ENCODE assay signal across 9 mouse cellular contexts in the genomic region with DNA sequence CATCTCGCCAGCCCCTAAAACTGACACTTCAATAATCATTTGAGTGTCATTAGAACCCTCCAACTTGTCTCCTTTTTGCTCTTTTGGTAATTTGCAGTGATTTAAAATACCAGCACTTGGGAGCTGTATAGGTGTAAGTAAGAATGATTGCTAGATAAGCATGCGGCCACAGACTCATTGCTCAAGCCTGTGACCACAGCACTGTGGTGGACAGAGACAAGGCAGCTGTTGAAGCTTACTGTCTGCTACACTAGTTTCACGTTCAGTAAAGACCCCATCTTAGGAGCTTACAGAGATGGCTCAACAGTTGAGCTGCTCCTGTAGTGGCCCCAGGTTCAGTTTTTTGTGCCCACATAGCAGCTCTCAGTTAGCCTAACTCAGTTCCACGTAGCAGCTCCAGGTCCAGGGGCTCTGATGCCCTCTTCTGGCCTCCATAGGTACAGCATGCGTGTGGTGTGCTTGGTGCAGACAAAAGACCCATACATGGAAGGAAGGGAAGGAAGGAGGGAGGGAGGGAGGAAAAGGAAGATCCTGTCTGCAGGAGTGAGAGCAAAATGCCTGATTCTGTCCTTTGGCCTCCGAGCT. TPM values are rescaled to one million over a fixed set of nuclear protein-coding genes. Genes with fewer than 3 reads are reported as not detected.
DNase-seq lines count a peak whose midpoint lies in the region; ATAC-seq and TF ChIP-seq lines count a peak whose summit lies in the region.
"Had no signal": no experiment of that assay in that cellular context is flagged by ENCODE, and none has a peak within 500 bp of the region (broad histone marks: within the 10 kb centered on the region; RNA-seq: fewer than 3 reads in every experiment).

No protein-coding gene starts in this region.

- intact Hi-C loops in left cerebral cortex, adult 2 months (cut with DNase I) = loop anchor here (5.0 kb wide), 2 partner anchors 76 to 221 kb away; a partner anchor contains a TSS

- no peak overlapping the region for H3K4me3 ChIP-seq in left cerebral cortex, adult 2 months
- H3K4me3 ChIP-seq: limb, embryonic 15.5 days had no signal

- ATAC-seq in erythroblast, adult 5-6 weeks (replicated peaks; ENCODE audit: low FRiP score, poor library complexity, severe bottlenecking) = peak; percentile 86

- no peak overlapping the region for H3K27ac ChIP-seq in left cerebral cortex, adult 2 months
- H3K27ac ChIP-seq: limb, embryonic 15.5 days had no signal

- DNase-seq in left cerebral cortex, adult 18-20 months (ENCODE audit: low spot score in 2 of 2) = peak; percentile 74 to 76
- no peak for DNase-seq in left cerebral cortex, adult 11 months (ENCODE audit: low spot score)
- peak; percentile 19 for DNase-seq in c-Kit-negative CD71-positive TER-119-positive erythroid progenitor cells, embryonic 14.5 days (ENCODE audit: low read depth, low spot score)
- peak; percentile 80 for DNase-seq in heart, postnatal 4 days
- DNase-seq in left cerebral cortex, adult 2 months (ENCODE audit: extremely low spot score in 1 of 2, low spot score in 2 of 2) = peak; percentile 66 to 72
- peak; percentile 82 for DNase-seq in mesoderm, embryonic 11.5 days (ENCODE audit: low read depth, low spot score)
- peak; percentile 66 for DNase-seq in right cerebral cortex, postnatal 25 days

- TF ChIP-seq CTCF in left cerebral cortex, adult 2 months (IDR thresholded peaks at IDR 0.05) = peak; percentile 81

RNA-seq across cellular contexts. Expression of a gene that starts 24.0 kb away (rescaled TPM):
- 1,000 to 10,000 TPM; 1,960 to 1,962 TPM for total RNA-seq in left cerebral cortex, adult 18-20 months (2021)
- 6.9 and 9.4 TPM in 2 replicates for total RNA-seq in erythroblast, adult 5-6 weeks (2015; ENCODE audit: low replicate concordance)
- total RNA-seq in erythroblast, adult 5-6 weeks (2017; ENCODE audit: low replicate concordance) = 3.2 and 8.5 TPM in 2 replicates
- total RNA-seq in heart, postnatal 4 days (2021) = 100 to 1,000 TPM; 165 to 181 TPM
- 1,000 to 10,000 TPM; 1,837 to 1,872 TPM for total RNA-seq in left cerebral cortex, adult 2 months (2021)

RNA-seq across cellular contexts. Expression of a gene that starts 29.8 kb away (rescaled TPM):
- total RNA-seq in left cerebral cortex, adult 18-20 months (2021) = 10 to 100 TPM; 15.5 to 21.0 TPM
- total RNA-seq in erythroblast, adult 5-6 weeks (2015; ENCODE audit: low replicate concordance) = 3.1 and 5.6 TPM in 2 replicates
- 0.84 and 3.7 TPM in 2 replicates for total RNA-seq in erythroblast, adult 5-6 weeks (2017; ENCODE audit: low replicate concordance)
- total RNA-seq in heart, postnatal 4 days (2021) = 1 to 10 TPM; 9.4 to 9.8 TPM
- total RNA-seq in left cerebral cortex, adult 2 months (2021) = 10 to 100 TPM; 18.9 to 20.2 TPM

Comparison
In these comparisons a context has a peak if more than half of its experiments do, and no peak if none do; other contexts are left out.
1. RNA of a gene that starts 24.0 kb away (total RNA-seq): 1,960 to 1,962 TPM in left cerebral cortex, adult 18-20 months, 1,837 to 1,872 TPM in left cerebral cortex, adult 2 months and 165 to 181 TPM in heart, postnatal 4 days; 3.2 to 9.4 TPM in erythroblast, adult 5-6 weeks; every median in the first group is over 10 times any median in the second.